Mouse (Mus musculus) embryonic facial prominence, embryonic 11.5 days (tissue): ENCODE measurements around the gene Ddx31. TPM values are rescaled to one million over a fixed set of nuclear protein-coding genes. Genes with fewer than 3 reads are reported as not detected.

Source experiments
- ATAC-seq: fragments of 200-750 bp; cut with Nextera tagmentation; replicated peaks from 2 replicates; pipeline ENCODE4 v1.8.0; 2017; ENCODE audit warnings: low read depth; ENCODE audit not compliant: insufficient number of reproducible peaks, low FRiP score, low TSS enrichment
- DNase-seq: peaks from one replicate; pipeline ENCODE4 v3.0.0-alpha.2; 2015; ENCODE audit warnings: low spot score
- H3K27ac ChIP-seq: fragments of 300-500 bp; sonication (generic); replicated peaks from 2 replicates; pipeline ENCODE4 v1.5.1; 2014; ENCODE audit warnings: mild to moderate bottlenecking, low read depth, low read length, control low read depth
- H3K27me3 ChIP-seq: fragments of 300-500 bp; sonication (generic); 2 replicates; pipeline ENCODE4 v1.6.1; 2014; ENCODE audit warnings: mild to moderate bottlenecking, low read length, moderate library complexity, mixed read lengths; ENCODE audit not compliant: control insufficient read depth, insufficient read depth
- H3K36me3 ChIP-seq: fragments of 300-500 bp; sonication (generic); replicated peaks from 2 replicates; pipeline ENCODE4 v1.6.1; 2014; ENCODE audit warnings: low read depth, mild to moderate bottlenecking, low read length, moderate library complexity, mixed read lengths; ENCODE audit not compliant: control insufficient read depth, insufficient read depth
- H3K4me1 ChIP-seq: fragments of 300-500 bp; sonication (generic); 2 replicates; pipeline ENCODE4 v1.6.1; 2014; ENCODE audit warnings: low read length, mixed read lengths; ENCODE audit not compliant: control insufficient read depth, insufficient read depth
- H3K4me2 ChIP-seq: fragments of 300-500 bp; sonication (generic); 2 replicates; pipeline ENCODE4 v1.6.1; 2014; ENCODE audit warnings: low read depth, mild to moderate bottlenecking, control low read depth, low read length, moderate library complexity
- H3K4me3 ChIP-seq: fragments of 300-500 bp; sonication (generic); 2 replicates; pipeline ENCODE4 v1.5.1; 2014; ENCODE audit warnings: low read depth, low read length, control low read depth
- H3K9ac ChIP-seq: fragments of 300-500 bp; sonication (generic); replicated peaks from 2 replicates; pipeline ENCODE4 v1.6.1; 2014; ENCODE audit warnings: mild to moderate bottlenecking, control low read depth, low read length
- H3K9me3 ChIP-seq: fragments of 300-500 bp; sonication (generic); replicated peaks from 2 replicates; pipeline ENCODE4 v1.6.1; 2016; ENCODE audit warnings: mild to moderate bottlenecking, low read length, inconsistent platforms, mixed read lengths; ENCODE audit not compliant: control insufficient read depth
- WGBS: fragments of 180-500 bp; shearing (Covaris S2); extraction: QIAGEN DNeasy Blood & Tissue Kit; methylation state at CpG from one replicate; pipeline ENCODE4 v1.1.7; 2014; 5-methylcytosine and 5-hydroxymethylcytosine counted together
- polyA plus RNA-seq: library from polyadenylated mRNA; unstranded; fragments of >200 nt; fragmentation: Nextera tagmentation; extraction: Ambion mirVana; gene quantifications from 2 replicates; pipeline ENCODE4 v1.2.1, GENCODE M21; 2014

The Ddx31 gene
- polyA plus RNA-seq, 1 experiment from 2014 or later: 20.0 TPM

GRCm38 (mm10) chr2:28897340-28897899, 57.2 kb downstream of the Ddx31 start:
- Histone ChIP-seq H3K4me2 (no peak overlapping the region), H3K27ac (no peak overlapping the region), H3K36me3 (no peaks in the 10 kb centered on the region; the same call in none of the 2 replicates), H3K4me3 (no peak overlapping the region), H3K27me3 (no peaks in the 10 kb centered on the region), H3K9ac (no peak overlapping the region), H3K9me3 (no peaks in the 10 kb centered on the region), H3K4me1 (no peaks in the 10 kb centered on the region)
- DNase-seq (no peak), ATAC-seq (no peak)
- 84% methylated on average over 4 of the region's 4 CpGs for WGBS

- peaks cover 9% of the 10 kb centered on the region for H3K27me3 ChIP-seq
- H3K9me3 ChIP-seq: no peaks in the 10 kb centered on the region
- no peak overlapping the region for H3K27ac ChIP-seq
- no peak overlapping the region for H3K9ac ChIP-seq
- H3K4me3 ChIP-seq: no peak overlapping the region
- no peaks in the 10 kb centered on the region for H3K4me1 ChIP-seq
- DNase-seq (no peak), ATAC-seq (no peak)
- WGBS: 87% methylated on average over 8 of the region's 8 CpGs
- no peak overlapping the region for H3K4me2 ChIP-seq
- H3K36me3 ChIP-seq: no peaks in the 10 kb centered on the region; the same call in 1 of the 2 replicates
Observed at GRCm38 (mm10) chr2:28902291-28902690, 62.1 kb downstream of the Ddx31 start.

GRCm38 (mm10) chr2:28903871-28904270, 63.7 kb downstream of the Ddx31 start:
- whole genome bisulfite sequencing: 83% methylated on average over 5 of the region's 5 CpGs
- peaks cover 25% of the 10 kb centered on the region for H3K27me3 ChIP-seq
- ATAC-seq (no peak), DNase-seq (no peak)
- no peaks in the 10 kb centered on the region for H3K36me3 ChIP-seq
- H3K4me1 ChIP-seq: peaks cover 6% of the 10 kb centered on the region
- no peaks in the 10 kb centered on the region for H3K9me3 ChIP-seq
- no peak overlapping the region for H3K4me3 ChIP-seq
- no peak overlapping the region for H3K4me2 ChIP-seq
- H3K9ac ChIP-seq: no peak overlapping the region
- no peak overlapping the region for H3K27ac ChIP-seq

GRCm38 (mm10) chr2:28904786-28905185, 64.6 kb downstream of the Ddx31 start:
- Histone ChIP-seq H3K4me3 (no peak overlapping the region), H3K4me1 (peaks cover 9% of the 10 kb centered on the region), H3K27ac (no peak overlapping the region), H3K9ac (no peak overlapping the region), H3K27me3 (peaks cover 34% of the 10 kb centered on the region), H3K4me2 (no peak overlapping the region), H3K36me3 (no peaks in the 10 kb centered on the region), H3K9me3 (no peaks in the 10 kb centered on the region)
- 86% methylated on average over 9 of the region's 9 CpGs for WGBS
- ATAC-seq: no peak
- no peak for DNase-seq

GRCm38 (mm10) chr2:28905561-28905960, 65.4 kb downstream of the Ddx31 start:
- Histone ChIP-seq H3K4me3 (no peak overlapping the region), H3K9me3 (no peaks in the 10 kb centered on the region), H3K9ac (no peak overlapping the region), H3K4me1 (peaks cover 9% of the 10 kb centered on the region), H3K36me3 (no peaks in the 10 kb centered on the region), H3K27ac (no peak overlapping the region), H3K27me3 (peaks cover 42% of the 10 kb centered on the region), H3K4me2 (no peak overlapping the region)
- DNase-seq (no peak), ATAC-seq (no peak)
- 60% methylated on average over 4 of the region's 4 CpGs for WGBS

GRCm38 (mm10) chr2:28907691-28908388, 67.6 kb downstream of the Ddx31 start:
- ATAC-seq: no peak

GRCm38 (mm10) chr2:28908389-28909153, 68.4 kb downstream of the Ddx31 start:
- WGBS: 1% methylated on average over 38 of the region's 39 CpGs
- Histone ChIP-seq H3K27me3 (peaks cover 70% of the 10 kb centered on the region), H3K4me2 (0 out of 2 replicates have a peak overlapping the region, but pooled peaks have one; percentile 27), H3K4me1 (peaks cover 9% of the 10 kb centered on the region), H3K27ac (no peak overlapping the region), H3K9me3 (no peaks in the 10 kb centered on the region), H3K36me3 (no peaks in the 10 kb centered on the region), H3K9ac (no peak overlapping the region), H3K4me3 (no peak overlapping the region)
- DNase-seq (no peak), ATAC-seq (no peak; the same call in 1 of the 2 replicates)

More at GRCm38 (mm10) chr2:28907691-28908388, 67.6 kb downstream of the Ddx31 start:
- Histone ChIP-seq H3K4me3 (no peak overlapping the region), H3K9ac (no peak overlapping the region), H3K4me2 (no peak overlapping the region), H3K4me1 (peaks cover 9% of the 10 kb centered on the region), H3K27me3 (peaks cover 64% of the 10 kb centered on the region), H3K9me3 (no peaks in the 10 kb centered on the region), H3K27ac (no peak overlapping the region), H3K36me3 (no peaks in the 10 kb centered on the region)
- DNase-seq: no peak
- 2% methylated on average over 10 of the region's 10 CpGs for WGBS
